Mouse (Mus musculus) fibroblast of lung, adult 2 months (primary cell): ENCODE results near the gene 4933415A04Rik.

Source experiments
- DNase-seq: peaks from one replicate; pipeline ENCODE4 v3.0.0-alpha.2; 2011; ENCODE audit warnings: low read depth

Gene 4933415A04Rik

GRCm38 (mm10) chr11:43632566-43632965 lies 45.7 kb downstream of the 4933415A04Rik start:
- DNase-seq: no peak

GRCm38 (mm10) chr11:43633165-43633564 lies 46.3 kb downstream of the 4933415A04Rik start:
- no peak for DNase-seq

- DNase-seq: no peak
Observed at GRCm38 (mm10) chr11:43633658-43634401, 47.0 kb downstream of the 4933415A04Rik start.

DNA sequence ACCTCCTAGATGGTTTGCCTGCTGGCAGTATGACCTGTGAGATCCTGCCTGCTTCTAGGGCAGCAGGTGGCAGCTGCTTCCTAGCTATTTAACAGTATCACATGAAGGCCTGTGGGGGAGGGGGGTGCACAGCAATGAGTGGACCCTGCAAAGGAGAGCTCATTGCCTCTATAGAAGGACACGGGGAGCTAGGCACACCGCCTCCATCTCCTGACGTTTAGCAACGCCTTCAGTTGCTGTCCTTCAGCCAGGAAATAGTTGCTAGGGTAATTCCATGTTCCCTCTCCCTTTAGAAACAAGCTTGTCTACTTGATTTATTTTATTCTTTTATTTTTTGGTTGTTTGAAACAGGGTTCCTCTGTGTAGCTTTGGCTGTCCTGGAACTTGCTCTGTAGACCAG lies 49.9 kb downstream of the 4933415A04Rik start:
- DNase-seq: no peak

- no peak for DNase-seq
Observed at GRCm38 (mm10) chr11:43638486-43638885, 51.6 kb downstream of the 4933415A04Rik start.
